Mouse (Mus musculus) embryonic facial prominence, embryonic 13.5 days (tissue): ENCODE measurements around the gene Brd3. TPM values are rescaled to one million over a fixed set of nuclear protein-coding genes. Genes with fewer than 3 reads are reported as not detected.

Source experiments
- ATAC-seq: fragments of 200-750 bp; cut with Nextera tagmentation; 2 replicates; pipeline ENCODE4 v1.8.0; 2017; ENCODE audit warnings: low read depth; ENCODE audit not compliant: insufficient number of reproducible peaks, insufficient read depth, low FRiP score, low TSS enrichment
- H3K27ac ChIP-seq: fragments of 300-500 bp; sonication (generic); 2 replicates; pipeline ENCODE4 v1.5.1; 2015; ENCODE audit warnings: moderate library complexity, mild to moderate bottlenecking, inconsistent platforms
- H3K27me3 ChIP-seq: fragments of 300-500 bp; sonication (generic); 2 replicates; pipeline ENCODE4 v1.6.1; 2015; ENCODE audit warnings: mild to moderate bottlenecking, inconsistent platforms
- H3K36me3 ChIP-seq: fragments of 300-500 bp; sonication (generic); 2 replicates; pipeline ENCODE4 v1.6.1; 2015; ENCODE audit warnings: mild to moderate bottlenecking, inconsistent platforms
- H3K4me1 ChIP-seq: fragments of 300-500 bp; sonication (generic); 2 replicates; pipeline ENCODE4 v1.6.1; 2015; ENCODE audit warnings: inconsistent platforms
- H3K4me2 ChIP-seq: fragments of 300-500 bp; sonication (generic); 2 replicates; pipeline ENCODE4 v1.6.1; 2015; ENCODE audit warnings: moderate library complexity, mild to moderate bottlenecking, inconsistent platforms
- H3K4me3 ChIP-seq: fragments of 300-500 bp; sonication (generic); 2 replicates; pipeline ENCODE4 v1.5.1; 2015; ENCODE audit warnings: mild to moderate bottlenecking, inconsistent platforms
- H3K9ac ChIP-seq: fragments of 300-500 bp; sonication (generic); 2 replicates; pipeline ENCODE4 v1.6.1; 2015; ENCODE audit warnings: mild to moderate bottlenecking, inconsistent platforms
- H3K9me3 ChIP-seq: fragments of 300-500 bp; sonication (generic); 2 replicates; pipeline ENCODE4 v1.6.1; 2016; ENCODE audit warnings: inconsistent platforms
- WGBS: fragments of 180-500 bp; shearing (Covaris S2); methylation state at CpG from one replicate; pipeline ENCODE4 v1.1.7; 2015; ENCODE audit warnings: mixed read lengths; 5-methylcytosine and 5-hydroxymethylcytosine counted together
- polyA plus RNA-seq: library from polyadenylated mRNA; unstranded; fragments of >200 nt; fragmentation: Nextera tagmentation; extraction: Ambion mirVana; gene quantifications from 2 replicates; pipeline ENCODE4 v1.2.1, GENCODE M21; 2015

Gene Brd3
- polyA plus RNA-seq, 1 experiment from 2014 or later, result 138 TPM

GRCm38 (mm10) chr2:27441767-27442707 is 65.4 kb downstream of the Brd3 start, which contains the start of gene Brd3os:
Gene Brd3os (plus strand): TSS chr2:27442324.
- Histone ChIP-seq H3K27me3 (no peaks in the 10 kb centered on the region), H3K9me3 (no peaks in the 10 kb centered on the region), H3K4me2 (peak within 1 kb of the TSS; percentile 81), H3K27ac (peak within 1 kb of the TSS; percentile 87), H3K36me3 (peaks cover 30% of the 10 kb centered on the region), H3K4me3 (peak within 1 kb of the TSS; percentile 66), H3K4me1 (peaks cover 19% of the 10 kb centered on the region), H3K9ac (peak within 1 kb of the TSS; percentile 79)
- ATAC-seq, result peak; percentile 88
- WGBS, result 2% methylated on average over 36 of the region's 36 CpGs

- 17% methylated on average over 11 of the region's 11 CpGs for WGBS
- H3K4me1 ChIP-seq, result peaks cover 22% of the 10 kb centered on the region
- no peak overlapping the region for H3K9ac ChIP-seq
- H3K4me2 ChIP-seq, result no peak overlapping the region
- H3K27ac ChIP-seq, result no peak overlapping the region
- no peaks in the 10 kb centered on the region for H3K36me3 ChIP-seq
- no peak for ATAC-seq
- no peaks in the 10 kb centered on the region for H3K9me3 ChIP-seq
- no peak overlapping the region for H3K4me3 ChIP-seq
- H3K27me3 ChIP-seq, result no peaks in the 10 kb centered on the region
Observed at GRCm38 (mm10) chr2:27438281-27438680, 69.2 kb downstream of the Brd3 start.

- H3K4me3 ChIP-seq, result no peak overlapping the region
Observed at GRCm38 (mm10) chr2:27437876-27438275, 69.6 kb downstream of the Brd3 start.

GRCm38 (mm10) chr2:27432599-27432998 is 74.9 kb downstream of the Brd3 start:
- H3K4me3 ChIP-seq, result no peak overlapping the region
- ATAC-seq, result no peak
- 64% methylated on average over 2 of the region's 2 CpGs for WGBS
- H3K9me3 ChIP-seq, result no peaks in the 10 kb centered on the region
- H3K36me3 ChIP-seq, result no peaks in the 10 kb centered on the region
- H3K27ac ChIP-seq, result no peak overlapping the region
- no peak overlapping the region for H3K4me2 ChIP-seq
- peaks cover 12% of the 10 kb centered on the region for H3K4me1 ChIP-seq
- no peak overlapping the region for H3K9ac ChIP-seq
- H3K27me3 ChIP-seq, result no peaks in the 10 kb centered on the region

More at GRCm38 (mm10) chr2:27437876-27438275, 69.6 kb downstream of the Brd3 start:
- H3K36me3 ChIP-seq, result no peaks in the 10 kb centered on the region
- ATAC-seq, result no peak
- WGBS, result 66% methylated on average over 1 of the region's 1 CpGs
- H3K4me1 ChIP-seq, result peaks cover 17% of the 10 kb centered on the region
- H3K4me2 ChIP-seq, result no peak overlapping the region
- no peak overlapping the region for H3K27ac ChIP-seq
- H3K27me3 ChIP-seq, result no peaks in the 10 kb centered on the region
- no peaks in the 10 kb centered on the region for H3K9me3 ChIP-seq
- no peak overlapping the region for H3K9ac ChIP-seq

- H3K9ac ChIP-seq, result 0 out of 2 replicates have a peak overlapping the region, but pooled peaks have one; percentile 16
- peaks cover 16% of the 10 kb centered on the region for H3K4me1 ChIP-seq
- H3K4me3 ChIP-seq, result no peak overlapping the region
- H3K36me3 ChIP-seq, result no peaks in the 10 kb centered on the region
- no peak overlapping the region for H3K4me2 ChIP-seq
- H3K27ac ChIP-seq, result no peak overlapping the region
- no peaks in the 10 kb centered on the region for H3K27me3 ChIP-seq
- ATAC-seq, result no peak
- WGBS, result 87% methylated on average over 7 of the region's 7 CpGs
- H3K9me3 ChIP-seq, result no peaks in the 10 kb centered on the region
Observed at GRCm38 (mm10) chr2:27430621-27431020, 76.8 kb downstream of the Brd3 start.

GRCm38 (mm10) chr2:27428071-27428470 is 79.4 kb downstream of the Brd3 start:
- H3K27me3 ChIP-seq, result no peaks in the 10 kb centered on the region
- H3K4me3 ChIP-seq, result no peak overlapping the region
- 0% methylated on average over 4 of the region's 4 CpGs for WGBS
- ATAC-seq, result no peak
- H3K4me2 ChIP-seq, result 0 out of 2 replicates have a peak overlapping the region, but pooled peaks have one; percentile 99
- H3K9me3 ChIP-seq, result no peaks in the 10 kb centered on the region
- no peaks in the 10 kb centered on the region for H3K36me3 ChIP-seq
- peak overlapping the region; percentile 73; the same call in 1 of the 2 replicates for H3K27ac ChIP-seq
- H3K9ac ChIP-seq, result 0 out of 2 replicates have a peak overlapping the region, but pooled peaks have one; percentile 84
- H3K4me1 ChIP-seq, result peaks cover 33% of the 10 kb centered on the region

GRCm38 (mm10) chr2:27426855-27427457 is 80.5 kb downstream of the Brd3 start, which contains the start of gene Vav2:
Gene Vav2 (minus strand): TSS chr2:27427033.
- no peaks in the 10 kb centered on the region for H3K9me3 ChIP-seq
- peak within 1 kb of the TSS; percentile 99 for H3K4me2 ChIP-seq
- peak within 1 kb of the TSS; percentile 73 for H3K27ac ChIP-seq
- peaks cover 38% of the 10 kb centered on the region for H3K4me1 ChIP-seq
- no peaks in the 10 kb centered on the region for H3K36me3 ChIP-seq
- no peaks in the 10 kb centered on the region for H3K27me3 ChIP-seq
- peak within 1 kb of the TSS; percentile 84 for H3K9ac ChIP-seq
- ATAC-seq, result peak; percentile 89
- WGBS, result 1% methylated on average over 58 of the region's 58 CpGs
- H3K4me3 ChIP-seq, result peak within 1 kb of the TSS; percentile 89

GRCm38 (mm10) chr2:27426406-27426854 is 81.0 kb downstream of the Brd3 start:
- peak; percentile 41 for ATAC-seq
- Histone ChIP-seq H3K27ac (peak overlapping the region; percentile 73; the same call in 1 of the 2 replicates), H3K4me1 (peaks cover 42% of the 10 kb centered on the region)

GRCm38 (mm10) chr2:27425751-27426405 is 81.6 kb downstream of the Brd3 start:
- ATAC-seq, result no peak
- H3K27me3 ChIP-seq, result no peaks in the 10 kb centered on the region
- H3K4me3 ChIP-seq, result peak overlapping the region; percentile 89
- H3K9ac ChIP-seq, result peak overlapping the region; percentile 84
- H3K36me3 ChIP-seq, result no peaks in the 10 kb centered on the region
- H3K9me3 ChIP-seq, result no peaks in the 10 kb centered on the region
- WGBS, result under 1% methylated on average over 60 of the region's 60 CpGs
- H3K4me2 ChIP-seq, result peak overlapping the region; percentile 99
- peaks cover 47% of the 10 kb centered on the region for H3K4me1 ChIP-seq
- peak overlapping the region; percentile 73; the same call in 1 of the 2 replicates for H3K27ac ChIP-seq

More at GRCm38 (mm10) chr2:27426406-27426854, 81.0 kb downstream of the Brd3 start:
- Histone ChIP-seq H3K27me3 (no peaks in the 10 kb centered on the region), H3K9me3 (no peaks in the 10 kb centered on the region), H3K9ac (peak overlapping the region; percentile 84), H3K36me3 (no peaks in the 10 kb centered on the region), H3K4me2 (peak overlapping the region; percentile 99), H3K4me3 (peak overlapping the region; percentile 89)
- under 1% methylated on average over 42 of the region's 64 CpGs for WGBS

GRCm38 (mm10) chr2:27425161-27425611 is 82.3 kb downstream of the Brd3 start:
- no peak for ATAC-seq
- no peak overlapping the region for H3K27ac ChIP-seq
- no peaks in the 10 kb centered on the region for H3K36me3 ChIP-seq

GRCm38 (mm10) chr2:27423596-27423995 is 83.9 kb downstream of the Brd3 start:
- Histone ChIP-seq H3K27me3 (no peaks in the 10 kb centered on the region), H3K4me1 (peaks cover 54% of the 10 kb centered on the region), H3K36me3 (no peaks in the 10 kb centered on the region), H3K9ac (no peak overlapping the region; the same call in 1 of the 2 replicates), H3K27ac (no peak overlapping the region), H3K9me3 (no peaks in the 10 kb centered on the region), H3K4me3 (no peak overlapping the region), H3K4me2 (no peak overlapping the region)
- no peak for ATAC-seq
- 75% methylated on average over 7 of the region's 7 CpGs for WGBS

More at GRCm38 (mm10) chr2:27425161-27425611, 82.3 kb downstream of the Brd3 start:
- Histone ChIP-seq H3K4me2 (peak overlapping the region; percentile 99), H3K4me3 (peak overlapping the region; percentile 89), H3K9ac (peak overlapping the region; percentile 84), H3K27me3 (no peaks in the 10 kb centered on the region), H3K9me3 (no peaks in the 10 kb centered on the region), H3K4me1 (peaks cover 47% of the 10 kb centered on the region)
- WGBS, result 1% methylated on average over 20 of the region's 20 CpGs
